Mouse (Mus musculus) midbrain, embryonic 14.5 days (tissue): ENCODE measurements at regions not wholly inside any gene's neighbourhood (a gene's known extent, or its start where the extent isn't known, plus 50 kb on each side); places are given as distances from the start of the nearest gene placed in this dataset.
A peak's percentile ranks its signal among the peaks of the same experiment; 100 is the strongest.

ENCODE experiments used
- ATAC-seq: fragments of 200-750 bp; cut with Nextera tagmentation; 2 replicates; pipeline ENCODE4 v1.8.0; 2017; ENCODE audit warnings: moderate number of reproducible peaks, moderate library complexity; ENCODE audit not compliant: low FRiP score, low TSS enrichment
- DNase-seq: peaks from one replicate; pipeline ENCODE4 v3.0.0-alpha.2; 2015
- H3K27ac ChIP-seq: fragments of 300-500 bp; sonication (generic); replicated peaks from 2 replicates; pipeline ENCODE4 v1.5.1; 2014; ENCODE audit warnings: mild to moderate bottlenecking, low read depth, low read length, moderate library complexity
- H3K27me3 ChIP-seq: fragments of 300-500 bp; sonication (generic); 2 replicates; pipeline ENCODE4 v1.6.1; 2014; ENCODE audit warnings: low read length, control low read depth, mixed read lengths; ENCODE audit not compliant: control insufficient read depth, insufficient read depth
- H3K36me3 ChIP-seq: fragments of 300-500 bp; sonication (generic); 2 replicates; pipeline ENCODE4 v1.6.1; 2014; ENCODE audit warnings: low read length, control low read depth; ENCODE audit not compliant: control insufficient read depth, insufficient read depth
- H3K4me1 ChIP-seq: fragments of 300-500 bp; sonication (generic); 2 replicates; pipeline ENCODE4 v1.6.1; 2014; ENCODE audit warnings: mild to moderate bottlenecking, antibody characterized with exemption, low read length, control low read depth; ENCODE audit not compliant: control insufficient read depth, insufficient read depth
- H3K4me2 ChIP-seq: fragments of 300-500 bp; sonication (generic); 2 replicates; pipeline ENCODE4 v1.6.1; 2014; ENCODE audit warnings: mild to moderate bottlenecking, low read length, moderate library complexity
- H3K4me3 ChIP-seq: fragments of 300-500 bp; sonication (generic); replicated peaks from 2 replicates; pipeline ENCODE4 v1.5.1; 2014; ENCODE audit warnings: low read depth, low read length
- H3K9ac ChIP-seq: fragments of 300-500 bp; sonication (generic); replicated peaks from 2 replicates; pipeline ENCODE4 v1.6.1; 2014; ENCODE audit warnings: mild to moderate bottlenecking, low read length, moderate library complexity
- H3K9me3 ChIP-seq: fragments of 300-500 bp; sonication (generic); 2 replicates; pipeline ENCODE4 v1.6.1; 2016; ENCODE audit warnings: low read length, control low read depth, mixed read lengths; ENCODE audit not compliant: control insufficient read depth
- WGBS: fragments of 180-500 bp; shearing (Covaris S2); extraction: QIAGEN DNeasy Blood & Tissue Kit; methylation state at CpG from one replicate; pipeline ENCODE4 v1.1.7; 2014; 5-methylcytosine and 5-hydroxymethylcytosine counted together

DNA sequence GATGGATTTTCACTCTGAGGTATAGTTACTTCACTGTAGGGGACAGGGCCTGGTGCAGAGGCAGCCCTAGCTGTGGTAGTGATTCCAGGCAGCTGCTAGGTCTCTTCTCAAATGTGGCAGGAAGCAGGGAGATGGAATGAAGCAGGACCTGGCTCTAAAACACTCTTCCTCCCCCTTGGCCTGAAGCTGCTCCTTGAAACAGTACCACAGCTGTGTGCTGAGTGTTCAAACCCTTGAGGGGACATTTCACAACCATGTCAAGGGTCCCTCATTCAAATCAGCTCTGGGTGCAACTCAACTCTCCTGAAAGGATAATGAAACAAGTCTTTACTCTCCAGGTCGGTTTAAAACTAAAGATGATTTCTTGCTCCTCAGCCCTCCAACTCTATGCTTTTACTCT is 317.6 kb downstream of the Irs2 start:
- Histone ChIP-seq H3K9me3 (no peaks in the 10 kb centered on the region), H3K27ac (no peak overlapping the region), H3K9ac (no peak overlapping the region), H3K36me3 (no peaks in the 10 kb centered on the region), H3K27me3 (no peaks in the 10 kb centered on the region), H3K4me1 (no peaks in the 10 kb centered on the region), H3K4me2 (no peak overlapping the region), H3K4me3 (no peak overlapping the region)
- WGBS, result 84% methylated on average over 1 of the region's 1 CpGs
- DNase-seq, result no peak
- ATAC-seq, result no peak

DNA sequence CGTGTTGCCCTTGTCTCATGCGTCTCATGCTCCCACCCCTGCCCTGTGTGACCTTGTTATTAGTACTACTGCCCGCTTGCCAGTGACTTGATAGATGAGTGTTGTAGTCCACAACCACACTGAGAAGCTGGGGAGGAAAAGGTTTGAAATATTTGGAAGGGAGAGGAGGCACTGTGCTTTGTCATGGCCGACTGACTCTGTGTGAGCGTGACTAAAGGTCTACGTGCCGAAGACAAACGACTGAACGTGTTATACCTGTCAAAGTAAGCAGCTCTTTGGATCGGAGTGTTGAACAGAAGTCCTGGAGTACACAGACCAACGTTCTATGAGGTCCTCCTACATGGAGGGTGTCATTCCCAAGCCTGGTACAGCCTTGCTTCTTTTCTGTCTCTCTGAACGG is 318.4 kb downstream of the Irs2 start:
- Histone ChIP-seq H3K9ac (no peak overlapping the region), H3K4me2 (no peak overlapping the region), H3K9me3 (no peaks in the 10 kb centered on the region), H3K4me3 (no peak overlapping the region), H3K27ac (no peak overlapping the region), H3K4me1 (no peaks in the 10 kb centered on the region), H3K27me3 (no peaks in the 10 kb centered on the region), H3K36me3 (no peaks in the 10 kb centered on the region)
- DNase-seq (no peak), ATAC-seq (no peak)
- 52% methylated on average over 12 of the region's 12 CpGs for WGBS

DNA sequence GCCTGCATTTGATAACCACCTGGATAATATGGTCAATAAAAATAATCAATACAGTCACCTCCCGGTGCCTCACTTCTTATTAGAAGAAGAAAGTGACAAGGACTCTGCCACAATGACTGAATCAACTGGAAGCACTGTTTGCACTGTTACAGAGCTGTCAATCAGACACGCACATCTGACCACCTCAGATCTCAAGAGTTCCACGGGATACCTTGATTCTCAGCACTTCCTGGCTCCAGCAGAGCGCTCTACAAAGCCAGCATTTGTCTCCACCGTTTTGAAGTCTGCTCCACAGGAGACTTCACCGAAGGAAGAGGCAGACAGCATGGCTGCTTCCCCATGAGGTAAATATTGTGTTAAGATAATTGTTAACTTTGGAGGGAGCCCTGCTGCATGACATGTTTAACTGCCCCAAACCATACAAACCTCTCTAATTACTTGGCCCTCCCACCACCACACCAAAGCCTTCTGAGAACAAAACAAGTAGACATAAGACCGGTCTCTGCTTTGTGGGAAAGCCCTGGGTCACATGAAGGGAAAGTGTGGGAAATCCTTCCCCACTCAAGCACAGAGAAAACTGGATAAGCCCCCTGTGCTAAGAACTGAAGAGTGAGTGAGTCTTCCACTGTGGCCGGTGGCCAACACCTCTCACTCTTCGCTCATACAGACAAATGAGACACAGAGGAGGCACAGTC is 320.2 kb downstream of the Irs2 start:
- no peaks in the 10 kb centered on the region for H3K27me3 ChIP-seq
- H3K4me2 ChIP-seq, result no peak overlapping the region
- no peak overlapping the region for H3K27ac ChIP-seq
- H3K4me3 ChIP-seq, result no peak overlapping the region
- H3K36me3 ChIP-seq, result no peaks in the 10 kb centered on the region
- H3K9me3 ChIP-seq, result no peaks in the 10 kb centered on the region
- H3K9ac ChIP-seq, result no peak overlapping the region
- ATAC-seq (no peak), DNase-seq (peak; percentile 32)
- WGBS, result 22% methylated on average over 9 of the region's 9 CpGs
- no peaks in the 10 kb centered on the region for H3K4me1 ChIP-seq
